Mouse (Mus musculus) stomach, embryonic 15.5 days (tissue): ENCODE results near the gene Taar1. TPM values are rescaled to one million over a fixed set of nuclear protein-coding genes. Genes with fewer than 3 reads are reported as not detected.
A peak's percentile ranks its signal among the peaks of the same experiment; 100 is the strongest.

ENCODE experiments used
- ATAC-seq: fragments of 200-750 bp; cut with Nextera tagmentation; 2 replicates; pipeline ENCODE4 v1.8.0; 2017; ENCODE audit warnings: low read depth, moderate number of reproducible peaks, moderate TSS enrichment; ENCODE audit not compliant: insufficient read depth, low FRiP score
- H3K27ac ChIP-seq: fragments of 300-500 bp; sonication (generic); 2 replicates; pipeline ENCODE4 v1.5.1; 2015; ENCODE audit warnings: mild to moderate bottlenecking, inconsistent platforms
- H3K27me3 ChIP-seq: fragments of 300-500 bp; sonication (generic); replicated peaks from 2 replicates; pipeline ENCODE4 v1.6.1; 2015; ENCODE audit warnings: inconsistent platforms
- H3K36me3 ChIP-seq: fragments of 300-500 bp; sonication (generic); 2 replicates; pipeline ENCODE4 v1.6.1; 2015; ENCODE audit warnings: inconsistent platforms
- H3K4me1 ChIP-seq: fragments of 300-500 bp; sonication (generic); 2 replicates; pipeline ENCODE4 v1.6.1; 2015; ENCODE audit warnings: inconsistent platforms
- H3K4me2 ChIP-seq: fragments of 300-500 bp; sonication (generic); 2 replicates; pipeline ENCODE4 v1.6.1; 2015; ENCODE audit warnings: mild to moderate bottlenecking, inconsistent platforms
- H3K4me3 ChIP-seq: fragments of 300-500 bp; sonication (generic); replicated peaks from 2 replicates; pipeline ENCODE4 v1.5.1; 2015; ENCODE audit warnings: inconsistent platforms
- H3K9ac ChIP-seq: fragments of 300-500 bp; sonication (generic); 2 replicates; pipeline ENCODE4 v1.6.1; 2015; ENCODE audit warnings: inconsistent platforms
- H3K9me3 ChIP-seq: fragments of 300-500 bp; sonication (generic); 2 replicates; pipeline ENCODE4 v1.6.1; 2016; ENCODE audit warnings: inconsistent platforms
- WGBS: fragments of 180-500 bp; shearing (Covaris S2); methylation state at CpG from one replicate; pipeline ENCODE4 v1.1.7; 2015; 5-methylcytosine and 5-hydroxymethylcytosine counted together
- polyA plus RNA-seq: library from polyadenylated mRNA; unstranded; fragments of >200 nt; fragmentation: Nextera tagmentation; extraction: Ambion mirVana; gene quantifications from 2 replicates; pipeline ENCODE4 v1.2.1, GENCODE M21; 2015

Gene Taar1
- not detected in 2 replicates for polyA plus RNA-seq

- Histone ChIP-seq H3K4me2 (no peak within 1 kb of the TSS), H3K9ac (no peak within 1 kb of the TSS), H3K4me3 (no peak within 1 kb of the TSS), H3K36me3 (no peaks in the 10 kb centered on the region), H3K27me3 (no peaks in the 10 kb centered on the region), H3K9me3 (no peaks in the 10 kb centered on the region), H3K27ac (no peak within 1 kb of the TSS), H3K4me1 (no peaks in the 10 kb centered on the region)
- 87% methylated on average over 4 of the region's 4 CpGs for WGBS
- no peak for ATAC-seq
Observed at GRCm38 (mm10) chr10:23920056-23920455, at the start of gene Taar1. Taar1 (plus strand) TSS chr10:23920356.

DNA sequence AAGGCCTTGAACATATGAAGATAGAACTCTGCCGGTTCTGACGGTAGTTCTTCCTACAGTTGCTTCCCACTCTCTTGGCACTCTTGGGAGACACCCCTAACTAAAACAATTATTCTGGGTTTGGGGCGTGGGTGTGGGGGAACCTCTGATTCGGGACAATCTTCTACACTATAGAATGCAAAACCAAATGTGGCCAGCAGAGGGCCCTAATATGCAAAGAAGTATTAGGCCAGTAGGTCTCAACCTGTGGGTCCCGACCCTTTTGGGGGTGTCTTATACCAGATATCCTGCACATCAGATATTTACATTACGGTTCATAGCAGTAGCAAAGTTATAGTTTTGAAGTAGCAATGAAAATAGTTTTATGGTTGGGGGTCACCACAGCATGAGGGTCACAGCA is 39.5 kb upstream of the Taar1 start:
- H3K27ac ChIP-seq = no peak overlapping the region
- no peak for ATAC-seq
- H3K27me3 ChIP-seq = no peaks in the 10 kb centered on the region
- 88% methylated on average over 6 of the region's 6 CpGs for WGBS
- no peak overlapping the region for H3K4me2 ChIP-seq
- no peaks in the 10 kb centered on the region for H3K36me3 ChIP-seq
- H3K9ac ChIP-seq = no peak overlapping the region
- no peak overlapping the region for H3K4me3 ChIP-seq
- H3K9me3 ChIP-seq = no peaks in the 10 kb centered on the region
- H3K4me1 ChIP-seq = no peaks in the 10 kb centered on the region

- Histone ChIP-seq H3K36me3 (no peaks in the 10 kb centered on the region), H3K9ac (no peak overlapping the region), H3K4me3 (no peak overlapping the region), H3K4me1 (no peaks in the 10 kb centered on the region), H3K27me3 (no peaks in the 10 kb centered on the region), H3K27ac (no peak overlapping the region), H3K4me2 (no peak overlapping the region), H3K9me3 (no peaks in the 10 kb centered on the region)
- ATAC-seq = no peak
- WGBS = 77% methylated on average over 1 of the region's 1 CpGs
Observed at GRCm38 (mm10) chr10:23884910-23885309, 35.2 kb upstream of the Taar1 start.

- Histone ChIP-seq H3K27ac (no peak overlapping the region), H3K9ac (no peak overlapping the region), H3K9me3 (no peaks in the 10 kb centered on the region), H3K4me3 (no peak overlapping the region), H3K4me1 (no peaks in the 10 kb centered on the region), H3K27me3 (no peaks in the 10 kb centered on the region), H3K36me3 (no peaks in the 10 kb centered on the region), H3K4me2 (no peak overlapping the region)
- no peak for ATAC-seq
- 76% methylated on average over 3 of the region's 3 CpGs for WGBS
Observed at GRCm38 (mm10) chr10:23886060-23886459, 34.1 kb upstream of the Taar1 start.

- no peaks in the 10 kb centered on the region for H3K9me3 ChIP-seq
- H3K27ac ChIP-seq = no peak overlapping the region
- H3K9ac ChIP-seq = no peak overlapping the region
- no peak overlapping the region for H3K4me2 ChIP-seq
- no peak for ATAC-seq
- no peaks in the 10 kb centered on the region for H3K36me3 ChIP-seq
- WGBS = 68% methylated on average over 1 of the region's 1 CpGs
- H3K4me3 ChIP-seq = no peak overlapping the region
- H3K4me1 ChIP-seq = no peaks in the 10 kb centered on the region
- H3K27me3 ChIP-seq = no peaks in the 10 kb centered on the region
Observed at GRCm38 (mm10) chr10:23892987-23893386, 27.2 kb upstream of the Taar1 start.

DNA sequence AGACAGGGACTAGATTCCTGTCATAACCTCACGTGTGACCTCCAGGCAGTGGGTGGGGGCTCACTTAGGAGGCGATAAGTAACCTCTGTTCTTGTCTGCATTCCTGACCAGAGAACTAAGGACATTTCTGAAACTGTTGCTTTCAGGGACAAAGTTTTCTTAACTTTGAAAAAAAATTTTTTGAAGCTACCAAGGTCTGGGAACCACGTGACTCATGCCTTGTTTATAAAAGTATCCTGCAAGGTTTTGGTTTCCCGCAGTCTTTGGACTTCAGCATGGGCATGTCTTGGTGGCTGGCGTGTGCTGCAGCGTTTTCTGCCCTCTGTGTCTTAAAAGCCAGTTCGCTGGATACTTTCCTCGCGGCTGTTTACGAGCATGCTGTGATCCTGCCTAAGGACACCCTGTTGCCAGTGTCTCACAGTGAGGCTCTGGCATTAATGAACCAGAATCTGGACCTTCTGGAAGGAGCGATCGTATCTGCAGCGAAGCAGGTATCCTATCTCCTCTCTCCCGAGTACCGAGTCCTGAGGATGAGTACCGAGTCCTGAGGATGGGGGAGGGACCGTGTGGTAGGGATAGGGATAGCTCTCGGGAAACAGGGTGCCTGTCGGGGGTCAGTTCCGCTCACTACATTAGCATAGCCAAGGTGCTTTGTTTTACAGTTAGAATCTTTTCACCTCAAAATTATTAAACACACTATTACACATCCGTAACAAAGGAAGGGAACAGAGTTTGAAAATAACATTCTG is 25.4 kb upstream of the Taar1 start, which contains the start of gene Vnn1:
Gene Vnn1 (plus strand): TSS at position 88 of the 749 bp plus-strand sequence.
- Histone ChIP-seq H3K27ac (no peak within 1 kb of the TSS), H3K36me3 (no peaks in the 10 kb centered on the region), H3K4me3 (peak within 1 kb of the TSS; percentile 29), H3K9me3 (no peaks in the 10 kb centered on the region), H3K27me3 (no peaks in the 10 kb centered on the region), H3K9ac (no peak within 1 kb of the TSS), H3K4me1 (no peaks in the 10 kb centered on the region), H3K4me2 (peak within 1 kb of the TSS; percentile 64)
- 19% methylated on average over 21 of the region's 21 CpGs for WGBS
- ATAC-seq = no peak

GRCm38 (mm10) chr10:23895376-23895775 is 24.8 kb upstream of the Taar1 start:
- Histone ChIP-seq H3K4me3 (no peak overlapping the region), H3K4me1 (no peaks in the 10 kb centered on the region), H3K9ac (no peak overlapping the region), H3K4me2 (no peak overlapping the region), H3K36me3 (no peaks in the 10 kb centered on the region), H3K9me3 (no peaks in the 10 kb centered on the region), H3K27me3 (no peaks in the 10 kb centered on the region), H3K27ac (no peak overlapping the region)
- WGBS = 59% methylated on average over 7 of the region's 7 CpGs
- no peak for ATAC-seq

DNA sequence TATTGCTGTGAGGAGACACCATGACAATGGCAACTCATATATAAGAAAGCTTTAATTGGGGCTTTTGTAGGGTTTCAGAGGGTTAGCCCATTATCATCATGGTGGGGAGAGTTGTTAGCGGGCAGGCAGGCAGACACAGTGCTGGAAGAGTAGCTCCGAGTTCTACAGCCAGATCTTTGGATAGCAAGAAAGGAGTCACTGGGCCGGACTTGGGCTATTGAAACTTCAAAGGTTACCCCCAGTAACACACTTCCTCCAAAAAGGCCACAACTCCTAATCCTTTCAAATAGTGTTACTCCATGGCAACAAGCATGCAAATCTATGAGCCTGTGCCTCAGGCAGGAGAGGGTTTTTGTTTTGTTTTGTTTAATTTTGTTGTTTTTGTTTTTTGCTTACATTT is 19.0 kb upstream of the Taar1 start:
- Histone ChIP-seq H3K4me1 (no peaks in the 10 kb centered on the region), H3K27me3 (no peaks in the 10 kb centered on the region), H3K36me3 (no peaks in the 10 kb centered on the region), H3K27ac (no peak overlapping the region), H3K9ac (no peak overlapping the region), H3K4me3 (no peak overlapping the region), H3K9me3 (no peaks in the 10 kb centered on the region), H3K4me2 (no peak overlapping the region)
- WGBS = 83% methylated on average over 3 of the region's 3 CpGs
- no peak for ATAC-seq

DNA sequence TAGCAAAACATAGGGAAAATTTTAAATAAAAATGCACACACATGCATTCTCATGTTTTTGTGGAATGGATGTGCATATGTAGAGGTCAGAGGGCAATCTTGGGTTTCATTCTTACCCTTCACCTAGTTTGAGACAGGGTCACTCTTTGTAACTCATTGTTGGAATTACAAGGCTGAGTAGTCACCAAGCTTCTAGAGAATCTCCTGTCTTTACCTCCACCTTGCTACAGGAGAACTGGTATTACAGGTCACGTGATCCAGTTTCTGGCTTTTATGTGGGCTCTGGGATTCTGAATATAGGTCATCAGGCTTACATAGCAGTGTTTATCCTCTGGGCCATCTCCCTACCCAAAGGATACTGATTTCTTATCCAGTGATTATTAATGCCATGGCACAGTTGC is 14.5 kb upstream of the Taar1 start:
- no peak overlapping the region for H3K27ac ChIP-seq
- H3K4me2 ChIP-seq = no peak overlapping the region
- no peak overlapping the region for H3K4me3 ChIP-seq
- H3K9ac ChIP-seq = no peak overlapping the region
- no peak for ATAC-seq
- H3K27me3 ChIP-seq = no peaks in the 10 kb centered on the region
- no peaks in the 10 kb centered on the region for H3K9me3 ChIP-seq
- H3K36me3 ChIP-seq = no peaks in the 10 kb centered on the region
- 86% methylated on average over 1 of the region's 1 CpGs for WGBS
- H3K4me1 ChIP-seq = no peaks in the 10 kb centered on the region

DNA sequence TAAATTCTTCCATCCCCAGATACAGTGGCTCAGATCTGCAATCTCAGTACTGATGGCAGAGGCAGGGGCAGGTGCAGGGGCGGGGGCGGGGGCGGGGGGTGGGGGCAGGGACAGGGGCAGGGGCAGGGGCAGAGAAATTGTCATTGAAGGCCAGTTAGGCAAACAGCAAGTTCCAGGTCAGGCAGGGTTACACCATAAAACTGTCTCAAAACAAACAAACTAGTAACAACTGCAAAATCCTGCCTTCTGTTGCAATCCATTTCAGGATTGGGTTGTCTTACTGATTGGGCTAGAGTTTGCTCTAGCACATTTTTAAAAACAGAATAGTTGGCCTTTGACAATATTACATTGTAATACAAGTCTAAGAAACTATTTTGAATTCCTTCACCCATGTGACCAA is 2.3 kb downstream of the Taar1 start:
- no peak for ATAC-seq
- no peaks in the 10 kb centered on the region for H3K4me1 ChIP-seq
- H3K9ac ChIP-seq = no peak overlapping the region
- H3K27me3 ChIP-seq = no peaks in the 10 kb centered on the region
- no peak overlapping the region for H3K4me2 ChIP-seq
- H3K27ac ChIP-seq = no peak overlapping the region
- no peaks in the 10 kb centered on the region for H3K9me3 ChIP-seq
- H3K4me3 ChIP-seq = no peak overlapping the region
- no peaks in the 10 kb centered on the region for H3K36me3 ChIP-seq
- 56% methylated on average over 3 of the region's 3 CpGs for WGBS

DNA sequence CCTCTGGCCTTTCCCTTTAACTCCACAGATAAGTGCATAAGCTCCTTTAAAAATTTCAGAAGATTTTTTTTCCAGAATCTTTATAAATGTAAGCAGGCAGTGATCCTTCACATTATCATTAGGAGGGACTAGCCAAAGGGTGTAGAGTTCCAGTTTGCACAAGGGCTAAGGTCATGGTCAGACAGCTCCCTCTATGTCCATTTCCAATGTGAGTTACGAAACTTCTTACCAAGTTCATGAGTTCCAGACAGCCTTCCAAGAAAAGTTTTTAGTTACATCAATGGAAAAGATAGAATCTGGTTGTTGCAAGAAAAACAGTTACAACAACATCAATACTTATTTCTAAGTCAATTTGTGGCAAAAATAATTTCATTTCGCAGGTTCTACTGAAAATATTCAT is 3.8 kb downstream of the Taar1 start:
- no peak overlapping the region for H3K4me2 ChIP-seq
- no peaks in the 10 kb centered on the region for H3K36me3 ChIP-seq
- H3K9me3 ChIP-seq = no peaks in the 10 kb centered on the region
- H3K4me3 ChIP-seq = no peak overlapping the region
- no peak overlapping the region for H3K9ac ChIP-seq
- H3K27me3 ChIP-seq = no peaks in the 10 kb centered on the region
- WGBS = 85% methylated on average over 2 of the region's 2 CpGs
- H3K27ac ChIP-seq = no peak overlapping the region
- ATAC-seq = no peak
- no peaks in the 10 kb centered on the region for H3K4me1 ChIP-seq

GRCm38 (mm10) chr10:23937613-23938012 is 17.5 kb downstream of the Taar1 start:
- H3K4me1 ChIP-seq = no peaks in the 10 kb centered on the region
- no peaks in the 10 kb centered on the region for H3K36me3 ChIP-seq
- H3K9me3 ChIP-seq = no peaks in the 10 kb centered on the region
- 53% methylated on average over 4 of the region's 4 CpGs for WGBS
- H3K27ac ChIP-seq = no peak overlapping the region
- ATAC-seq = no peak
- no peaks in the 10 kb centered on the region for H3K27me3 ChIP-seq
- H3K9ac ChIP-seq = no peak overlapping the region
- no peak overlapping the region for H3K4me2 ChIP-seq
- no peak overlapping the region for H3K4me3 ChIP-seq

- H3K4me1 ChIP-seq = no peaks in the 10 kb centered on the region
- H3K27ac ChIP-seq = no peak within 1 kb of the TSS
- 56% methylated on average over 6 of the region's 6 CpGs for WGBS
- no peak within 1 kb of the TSS for H3K4me2 ChIP-seq
- no peak within 1 kb of the TSS for H3K9ac ChIP-seq
- no peak within 1 kb of the TSS for H3K4me3 ChIP-seq
- H3K27me3 ChIP-seq = no peaks in the 10 kb centered on the region
- H3K9me3 ChIP-seq = no peaks in the 10 kb centered on the region
- ATAC-seq = no peak
- H3K36me3 ChIP-seq = no peaks in the 10 kb centered on the region
Observed at GRCm38 (mm10) chr10:23938312-23938711, 18.2 kb downstream of the Taar1 start, which contains the start of gene Taar2. Taar2 (plus strand) TSS chr10:23938572.
